8 mouse cellular contexts compared by ENCODE assay signal in genomic region chr7:116191138-116191537, GRCm38 (mm10).
DNase-seq lines count a peak whose midpoint lies in the region; ATAC-seq and TF ChIP-seq lines count a peak whose summit lies in the region.

No protein-coding gene starts in this region.

- peak; percentile 46; the same call in 1 of the 2 replicates for ATAC-seq in heart, embryonic 12.5 days (ENCODE audit: insufficient number of reproducible peaks, low FRiP score)
- ATAC-seq in forebrain, postnatal 0 days = peak; percentile 73

- H3K9ac ChIP-seq in heart, embryonic 12.5 days = peak overlapping the region; percentile 32
- no peak overlapping the region for H3K9ac ChIP-seq in forebrain, postnatal 0 days

- H3K9me3 ChIP-seq in heart, embryonic 12.5 days (replicated peaks) = 0 out of 2 replicates have a peak, but pooled peaks cover 3% of the 10 kb centered on the region
- H3K9me3 ChIP-seq in forebrain, postnatal 0 days (ENCODE audit: low read length) = no peaks in the 10 kb centered on the region
- no peaks in the 10 kb centered on the region for H3K9me3 ChIP-seq in midbrain, embryonic 10.5 days (replicated peaks)

- no peak for DNase-seq in heart, adult 11 months
- DNase-seq in MN1 (ENCODE audit: low spot score) = peak; percentile 51
- peak; percentile 27 for DNase-seq in forebrain, postnatal 0 days
- DNase-seq in midbrain, embryonic 10.5 days (ENCODE audit: low spot score) = peak; percentile 61
- DNase-seq in cerebellum, adult 11-12 months = no peak
- no peak for DNase-seq in cerebellum, adult 9-11 months
- no peak for DNase-seq in kidney, postnatal 14 days

- TF ChIP-seq CTCF in forebrain, postnatal 0 days (IDR thresholded peaks at IDR 0.05; ENCODE audit: low read depth) = no peak

- H3K4me2 ChIP-seq in heart, embryonic 12.5 days = peak overlapping the region; percentile 15
- no peak overlapping the region for H3K4me2 ChIP-seq in forebrain, postnatal 0 days (ENCODE audit: low read depth)

- H3K27ac ChIP-seq in heart, embryonic 12.5 days (ENCODE audit: poor library complexity, severe bottlenecking) = peak overlapping the region; percentile 91
- H3K27ac ChIP-seq in forebrain, postnatal 0 days (ENCODE audit: low read depth, low read length) = no peak overlapping the region
- H3K27ac ChIP-seq in midbrain, embryonic 10.5 days (replicated peaks) = peak overlapping the region; percentile 76

- H3K36me3 ChIP-seq in heart, embryonic 12.5 days = peaks cover 8% of the 10 kb centered on the region
- no peaks in the 10 kb centered on the region for H3K36me3 ChIP-seq in forebrain, postnatal 0 days (ENCODE audit: insufficient read depth)
- peaks cover 22% of the 10 kb centered on the region for H3K36me3 ChIP-seq in midbrain, embryonic 10.5 days

- no peaks in the 10 kb centered on the region for H3K27me3 ChIP-seq in heart, embryonic 12.5 days (replicated peaks)
- no peaks in the 10 kb centered on the region for H3K27me3 ChIP-seq in forebrain, postnatal 0 days (ENCODE audit: insufficient read depth, low read length)
- H3K27me3 ChIP-seq in midbrain, embryonic 10.5 days (ENCODE audit: low read depth, poor library complexity, severe bottlenecking) = no peaks in the 10 kb centered on the region

- 7% methylated on average over 3 of the region's 3 CpGs for WGBS in heart, embryonic 12.5 days
- 14% methylated on average over 3 of the region's 3 CpGs for WGBS in forebrain, postnatal 0 days
- WGBS in midbrain, embryonic 10.5 days = 27% methylated on average over 3 of the region's 3 CpGs

- H3K4me1 ChIP-seq in heart, embryonic 12.5 days (replicated peaks) = peaks cover 97% of the 10 kb centered on the region
- peaks cover 6% of the 10 kb centered on the region; the same call in 1 of the 2 replicates for H3K4me1 ChIP-seq in forebrain, postnatal 0 days (ENCODE audit: insufficient read depth)
- H3K4me1 ChIP-seq in midbrain, embryonic 10.5 days = peaks cover 50% of the 10 kb centered on the region

- no peak overlapping the region for H3K4me3 ChIP-seq in heart, embryonic 12.5 days
- H3K4me3 ChIP-seq in forebrain, postnatal 0 days (ENCODE audit: low read depth, low read length) = no peak overlapping the region
- no peak overlapping the region for H3K4me3 ChIP-seq in midbrain, embryonic 10.5 days

Comparison
In these comparisons a context has a peak if more than half of its experiments do, and no peak if none do; other contexts are left out.
1. DNase-seq: peak in MN1 (single experiment), forebrain, postnatal 0 days (single experiment) and midbrain, embryonic 10.5 days (single experiment); none in heart, adult 11 months (single experiment), cerebellum, adult 11-12 months (single experiment), cerebellum, adult 9-11 months (single experiment) and kidney, postnatal 14 days (single experiment).